Mouse (Mus musculus) spleen, postnatal 14 days (tissue): ENCODE data around the gene Zfp410.
"Not testable (repeated sequence)": the region's sequence is repeated elsewhere in the genome, so short reads cannot be mapped to it uniquely, and the experiment has no call there.

Experiments
- DNase-seq, 2 experiments: peaks; one replicate each; pipeline ENCODE4 v3.0.0; 2021 to 2022; ENCODE audit warnings: low spot score in 2 of 2

Zfp410 gene

DNA sequence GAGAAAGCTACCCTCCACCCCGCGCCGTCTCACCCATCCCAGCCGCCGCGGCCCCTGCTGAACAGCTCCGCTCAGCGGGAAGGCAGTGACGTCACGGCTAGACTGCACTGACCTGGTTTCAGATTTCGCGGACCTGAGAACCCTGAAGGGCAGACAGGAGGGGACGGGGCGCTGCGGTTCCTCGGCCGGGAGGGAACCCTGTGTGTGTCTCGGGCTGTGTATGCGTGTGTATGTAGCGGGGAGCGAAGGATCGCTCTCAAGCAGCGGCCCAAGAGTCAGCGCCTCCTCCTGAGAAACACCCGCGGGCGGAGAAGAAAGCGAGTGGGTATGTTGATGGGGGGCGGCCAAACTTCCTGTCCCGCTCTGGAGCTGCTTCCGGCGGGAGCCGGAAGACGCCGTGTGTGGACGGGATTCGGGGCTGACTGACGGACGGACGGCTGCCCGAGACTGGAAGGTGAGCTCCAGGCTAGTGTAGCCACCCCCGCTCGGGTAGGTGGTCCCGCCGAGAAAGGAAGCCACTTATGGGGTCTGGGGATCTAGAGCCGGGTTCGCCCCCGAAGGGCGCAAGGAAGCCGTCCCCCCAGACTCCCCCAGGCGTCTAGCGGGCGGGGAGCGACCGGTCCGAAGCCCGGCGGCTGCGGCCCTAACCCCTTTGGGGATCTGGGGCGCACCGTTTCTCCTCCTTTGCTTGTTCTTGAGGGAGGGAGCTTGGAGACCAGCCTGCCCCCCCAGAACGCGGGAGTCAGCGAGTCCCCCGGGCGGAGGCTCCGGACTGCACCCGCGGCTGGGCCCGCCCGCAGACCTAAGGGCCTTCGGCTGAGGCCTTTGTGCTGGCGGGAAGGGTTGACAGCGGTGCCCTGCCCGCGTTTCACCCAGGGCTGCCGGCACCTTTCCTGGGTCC is at the start of gene Zfp410:
Gene Zfp410, plus strand, starts transcription at position 132 of the 901 bp plus-strand sequence.
- DNase-seq: peak; percentile 66 to 73

DNA sequence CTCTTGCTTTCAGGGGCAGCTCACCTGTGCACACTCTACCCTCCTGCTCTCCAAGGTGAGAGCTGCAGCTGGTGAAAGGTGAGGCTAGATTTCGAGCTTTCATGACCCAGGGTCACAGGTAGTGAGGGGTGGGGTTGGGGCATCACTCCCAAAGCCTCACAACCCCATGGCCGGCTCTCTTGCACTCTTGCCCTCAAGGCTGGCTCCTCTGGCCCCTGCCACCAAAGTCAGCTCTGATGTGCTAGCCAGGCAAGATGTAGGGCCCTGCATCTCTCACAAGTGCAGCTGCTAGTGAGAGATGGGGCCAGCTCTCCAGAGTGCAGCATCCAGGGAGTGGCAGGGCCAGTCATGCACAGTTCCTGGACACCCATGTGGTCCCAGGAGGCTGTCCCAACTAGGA is 49.4 kb upstream of the Zfp410 start:
- DNase-seq: no peak

DNA sequence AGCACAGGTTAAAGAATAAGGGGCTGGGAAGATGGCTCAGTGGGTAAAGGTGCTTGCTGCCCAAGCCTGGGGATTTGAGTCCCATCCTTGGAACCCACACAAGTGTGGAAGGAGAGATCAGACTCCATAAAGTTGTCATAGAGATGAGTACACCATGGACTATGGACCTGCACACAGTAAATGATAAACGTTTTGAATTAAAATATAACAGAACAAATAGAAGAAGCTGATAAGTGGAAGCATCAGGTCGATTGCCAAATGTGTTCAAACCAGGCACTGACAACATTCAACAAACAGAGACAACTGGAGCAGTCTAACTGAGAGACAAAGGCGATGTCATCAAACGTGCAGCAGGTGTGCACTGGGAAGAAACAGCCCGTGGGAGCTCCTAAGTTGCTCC is 43.3 kb upstream of the Zfp410 start:
- DNase-seq: no peak

DNA sequence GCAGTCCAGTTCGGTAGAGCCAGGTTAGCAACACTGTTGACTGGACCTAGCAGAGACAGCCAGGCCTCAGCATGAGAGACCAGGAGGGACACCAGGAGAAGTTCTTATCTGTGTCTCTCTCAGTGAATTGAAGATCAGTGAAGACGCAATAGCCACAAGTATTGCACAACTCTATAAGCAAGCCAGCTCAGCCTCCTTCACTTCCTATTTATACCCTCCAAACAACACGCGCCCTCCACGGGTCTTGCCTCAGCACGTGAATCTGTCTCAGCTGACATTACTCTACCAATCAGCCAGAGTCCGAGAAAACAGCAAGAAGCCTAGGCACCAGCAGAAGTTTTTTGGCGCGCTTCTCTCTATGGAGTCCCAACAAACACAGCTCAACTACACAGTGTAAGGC is 41.4 kb upstream of the Zfp410 start:
- DNase-seq: no peak

DNA sequence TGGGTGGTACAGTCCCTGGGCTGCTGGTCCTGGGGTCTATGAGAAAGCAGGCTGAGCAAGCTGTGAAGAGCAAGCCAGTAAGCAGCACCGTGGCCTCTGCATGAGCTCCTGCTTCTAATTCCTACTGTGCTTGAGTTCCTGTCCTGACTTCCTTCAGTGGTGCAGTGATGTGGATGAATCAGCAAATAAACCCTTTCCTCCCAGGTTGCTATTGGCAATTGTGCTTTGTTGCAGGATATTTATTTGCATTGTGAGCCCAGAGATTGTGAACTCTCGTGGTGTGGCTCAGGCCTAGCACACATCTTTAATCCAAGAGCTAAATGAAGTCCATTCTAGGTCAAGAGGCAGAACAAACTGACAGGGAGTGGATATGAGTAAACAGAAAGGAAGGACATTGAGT is 40.4 kb upstream of the Zfp410 start:
- no peak for DNase-seq

DNA sequence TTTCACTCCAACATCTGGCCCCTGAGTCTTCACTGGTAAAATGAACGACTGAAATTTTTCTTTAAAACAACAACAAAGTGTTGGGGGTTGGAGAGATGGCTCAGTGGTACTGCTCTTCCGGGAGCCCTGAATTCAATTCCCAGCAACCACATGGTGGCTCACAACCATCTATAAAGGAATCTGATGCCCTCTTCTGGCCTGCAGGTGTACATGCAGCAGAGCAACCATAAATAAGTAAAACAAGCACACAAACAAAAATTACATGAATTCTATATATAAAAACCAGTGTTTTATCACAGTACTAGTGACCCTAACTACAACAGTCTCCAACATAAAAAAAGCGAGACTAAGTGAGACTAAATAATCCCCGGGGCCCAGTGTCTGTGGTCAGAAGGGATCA is 39.9 kb upstream of the Zfp410 start:
- DNase-seq: no peak

DNA sequence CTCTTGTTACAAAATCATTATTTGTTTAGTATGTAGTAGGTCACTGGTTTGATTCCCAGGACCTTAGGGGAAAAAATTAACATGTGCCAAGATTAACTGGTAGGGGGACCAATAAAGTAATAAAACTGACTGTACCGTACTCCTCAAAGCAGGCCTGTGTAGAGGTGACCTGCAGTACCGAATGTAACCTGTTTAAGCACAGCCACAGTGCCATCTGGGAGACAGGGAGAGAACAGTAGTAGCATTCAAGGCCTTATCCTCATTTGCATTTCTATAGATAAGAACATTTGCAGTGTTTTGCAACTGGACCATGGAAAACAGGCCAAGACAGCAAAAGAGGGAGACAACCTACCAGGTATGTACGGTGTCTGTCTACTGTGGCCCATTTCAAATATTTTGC is 38.8 kb upstream of the Zfp410 start:
- no peak for DNase-seq

DNA sequence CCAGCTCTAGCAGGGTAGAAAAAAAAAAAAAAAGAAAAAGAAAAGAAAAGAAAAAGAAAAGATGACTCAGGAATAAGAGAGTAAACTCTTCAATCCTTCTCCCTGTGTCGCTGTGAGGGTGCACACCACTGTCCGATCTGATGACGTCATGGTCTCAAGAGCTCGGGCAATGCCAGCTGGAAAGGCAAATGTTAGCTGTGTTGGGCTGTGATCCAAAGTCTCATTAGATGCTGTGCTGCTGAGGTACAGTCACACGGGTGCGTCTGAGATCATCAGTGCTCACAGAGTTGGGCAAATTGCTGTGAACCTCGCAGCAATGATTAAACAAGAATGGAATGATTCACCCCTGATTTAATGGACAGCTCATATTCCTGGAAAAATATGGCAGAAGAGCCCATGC is 37.8 kb upstream of the Zfp410 start:
- DNase-seq: no peak

DNA sequence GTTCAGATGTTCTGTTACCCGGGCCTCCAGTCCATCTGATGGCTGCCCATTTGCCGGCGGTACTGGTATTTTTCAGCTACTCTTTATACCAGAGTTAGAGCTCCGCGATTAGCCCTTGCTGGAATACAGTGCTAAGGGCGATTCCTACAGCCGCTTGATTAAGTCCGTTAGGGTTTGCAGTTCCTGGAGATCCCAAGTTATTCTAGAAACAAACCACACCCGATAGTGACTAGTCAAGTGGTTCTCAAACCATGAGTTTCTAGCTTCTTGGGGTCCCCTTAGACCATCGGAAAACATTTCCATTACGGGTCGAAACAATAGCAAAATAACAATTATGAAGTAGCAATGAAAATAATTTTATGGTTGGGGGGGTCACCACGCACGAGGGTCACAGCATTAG is 32.3 kb upstream of the Zfp410 start:
- no peak for DNase-seq

DNA sequence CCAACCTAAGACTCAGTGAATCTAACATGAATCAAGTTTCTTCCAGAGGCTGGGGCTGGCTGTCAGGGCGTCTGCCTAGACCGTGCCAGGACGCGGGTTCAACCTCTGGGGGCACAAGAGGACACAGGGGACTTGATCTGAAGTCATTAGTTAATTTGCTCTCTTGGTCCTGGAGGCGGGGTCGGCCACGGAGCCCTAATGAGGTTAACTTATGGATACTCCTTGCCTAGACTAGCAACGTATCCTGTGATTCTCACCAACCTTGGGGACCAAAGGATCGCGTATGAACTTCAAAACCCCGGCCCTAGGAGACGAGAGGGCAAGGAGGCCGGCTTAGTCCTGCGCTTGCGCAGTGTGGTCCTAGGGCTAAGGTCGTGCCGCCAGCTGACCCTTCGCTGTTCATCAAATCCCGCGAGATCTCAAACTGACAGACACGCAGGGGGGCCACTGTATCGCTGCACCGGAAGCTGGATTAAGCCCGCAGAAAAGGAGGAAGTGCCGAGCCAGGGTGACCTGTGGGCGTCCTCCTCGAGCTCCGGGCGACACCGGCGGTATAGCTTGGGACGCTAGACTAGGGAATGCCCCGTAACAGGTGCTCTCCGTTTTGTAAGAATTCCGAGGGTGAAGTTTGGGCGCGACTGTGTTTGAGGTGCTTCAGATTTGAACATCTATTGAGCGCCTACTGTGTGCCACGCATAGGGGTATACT is 31.6 kb upstream of the Zfp410 start, which contains the start of gene Ptgr2:
Gene Ptgr2, plus strand, starts transcription at position 348 of the 708 bp plus-strand sequence.
- peak; percentile 82 to 88 for DNase-seq

DNA sequence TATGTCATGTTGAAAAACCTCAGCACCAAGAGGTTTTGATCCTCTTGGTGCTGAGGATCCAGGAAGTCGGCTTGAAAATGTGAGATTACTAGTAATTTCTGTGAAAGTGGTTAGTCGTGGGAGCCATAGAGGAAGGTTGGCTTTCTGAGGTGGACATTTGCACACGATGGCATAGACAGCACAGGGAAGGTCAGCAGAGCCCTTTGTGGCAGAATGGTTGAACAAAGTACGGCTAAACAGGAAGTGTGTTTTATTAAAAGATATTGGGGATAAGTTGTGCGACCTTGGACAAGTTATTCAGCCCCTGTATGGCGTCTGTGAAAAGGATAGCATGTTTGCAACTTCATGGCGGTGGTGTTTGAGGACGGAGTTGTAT is 31.1 kb upstream of the Zfp410 start:
- DNase-seq: no peak

DNA sequence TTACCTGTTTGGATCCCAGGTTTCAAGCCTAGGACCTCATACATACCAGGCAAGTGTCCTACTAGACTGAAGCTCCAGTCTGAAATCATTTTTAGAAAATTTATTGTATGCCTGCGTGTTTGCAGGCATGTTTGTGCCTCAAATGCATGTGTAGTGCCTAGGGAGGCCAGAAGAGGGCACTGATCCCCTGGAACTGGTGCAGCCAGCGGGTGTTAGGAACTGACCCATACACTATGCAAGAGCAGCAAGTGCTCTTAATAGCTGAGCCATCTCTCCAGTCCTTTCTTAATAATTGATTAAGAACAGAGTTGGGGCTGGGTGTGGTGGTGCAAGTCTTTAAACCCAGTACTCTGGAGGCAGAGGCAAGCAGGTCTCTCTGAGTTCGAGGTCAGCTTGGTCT is 28.2 kb upstream of the Zfp410 start:
- peak; percentile 57 to 67 for DNase-seq

DNA sequence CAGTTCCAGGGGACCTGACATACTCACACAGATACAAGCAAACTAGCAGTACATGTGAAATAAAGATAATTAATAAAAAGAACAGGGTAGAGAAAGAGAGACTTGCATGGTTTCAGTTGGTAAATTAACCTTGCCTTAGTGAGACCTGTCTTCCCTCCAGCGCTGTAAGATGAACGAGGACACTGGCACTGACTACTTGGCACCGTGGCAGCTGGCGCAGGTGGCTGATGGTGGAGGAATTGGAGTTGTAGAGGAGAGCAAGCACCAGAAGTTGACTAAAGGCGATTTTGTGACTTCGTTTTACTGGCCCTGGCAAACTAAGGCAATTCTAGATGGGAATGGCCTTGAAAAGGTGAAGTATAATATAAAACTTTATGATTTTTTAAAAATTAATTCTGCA is 18.8 kb upstream of the Zfp410 start:
- DNase-seq: no peak

DNA sequence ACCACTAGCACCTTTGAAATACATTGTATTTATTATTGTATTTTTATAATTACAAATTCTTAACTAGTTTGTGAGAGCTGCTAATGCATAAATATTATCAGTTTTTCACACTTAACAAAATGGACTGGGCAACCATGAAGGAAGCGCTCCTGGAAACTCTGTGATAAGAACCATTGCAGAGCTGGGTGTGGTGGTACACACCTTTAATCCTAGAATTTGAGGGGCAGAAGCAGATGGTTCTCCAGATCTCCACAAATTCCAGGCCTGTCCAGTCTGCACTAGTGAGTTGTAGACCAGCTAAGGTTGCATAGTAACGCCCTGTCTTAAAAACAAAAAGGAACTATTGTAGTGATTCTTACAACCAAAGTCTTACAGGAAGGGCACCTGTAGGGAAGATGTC is 17.4 kb upstream of the Zfp410 start:
- no peak for DNase-seq

DNA sequence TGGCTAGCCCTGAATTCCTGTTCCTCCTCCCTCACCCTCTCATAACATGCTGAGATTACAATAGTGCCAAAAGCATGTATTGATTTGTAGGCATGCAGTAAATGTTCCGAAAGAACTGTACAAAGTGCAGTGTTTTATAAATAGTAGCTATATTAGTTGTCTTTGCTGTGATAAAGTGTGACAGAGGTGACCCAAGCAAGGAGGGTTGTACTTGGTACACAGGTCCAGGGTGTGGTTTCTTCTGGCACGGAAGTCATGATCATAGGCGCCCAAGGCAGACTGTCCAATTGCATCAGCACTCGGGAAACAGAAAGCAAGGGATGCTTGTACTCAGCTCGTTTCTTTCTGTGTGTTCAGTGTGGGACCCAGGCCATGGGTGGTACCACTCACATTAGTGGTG is 12.6 kb upstream of the Zfp410 start:
- no peak for DNase-seq

DNA sequence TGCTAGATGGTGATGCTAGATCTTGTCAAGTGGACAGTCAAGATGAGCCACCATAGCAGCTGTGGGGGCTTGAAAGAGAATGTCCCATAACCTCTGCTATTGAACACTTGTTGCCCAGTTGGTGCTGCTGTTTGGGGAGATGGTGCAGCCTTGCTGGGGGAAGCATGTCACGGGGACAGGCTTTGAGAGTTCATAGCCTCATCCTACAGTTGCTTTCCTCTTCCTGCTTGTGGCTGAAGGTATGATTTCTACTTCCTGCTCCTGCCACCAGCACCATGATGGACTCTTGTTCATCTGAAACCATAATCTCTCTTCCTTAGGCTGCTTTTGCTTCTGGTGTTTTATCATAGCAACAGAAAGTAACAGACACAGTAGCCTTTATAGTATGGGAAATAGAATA is 12.1 kb upstream of the Zfp410 start:
- DNase-seq: no peak

DNA sequence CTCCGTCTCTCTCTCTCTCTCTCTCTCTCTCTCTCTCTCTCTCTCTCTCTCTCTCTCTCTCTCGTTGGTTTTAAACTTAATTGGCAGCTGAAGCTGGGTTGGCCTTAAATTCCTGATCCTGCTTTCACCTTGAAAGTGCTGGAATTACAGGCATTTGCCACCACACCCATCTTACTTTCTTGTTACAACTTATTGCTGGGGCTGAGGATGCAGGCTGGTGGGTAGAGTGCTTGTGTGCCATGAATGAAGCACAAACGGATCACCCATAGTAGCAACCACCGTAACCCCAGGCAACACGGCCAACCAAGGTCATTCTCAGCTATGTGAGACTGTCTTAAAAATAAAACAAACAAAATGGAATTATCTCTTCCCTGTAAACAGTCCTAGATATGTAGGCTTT is 5.3 kb upstream of the Zfp410 start:
- no peak for DNase-seq

DNA sequence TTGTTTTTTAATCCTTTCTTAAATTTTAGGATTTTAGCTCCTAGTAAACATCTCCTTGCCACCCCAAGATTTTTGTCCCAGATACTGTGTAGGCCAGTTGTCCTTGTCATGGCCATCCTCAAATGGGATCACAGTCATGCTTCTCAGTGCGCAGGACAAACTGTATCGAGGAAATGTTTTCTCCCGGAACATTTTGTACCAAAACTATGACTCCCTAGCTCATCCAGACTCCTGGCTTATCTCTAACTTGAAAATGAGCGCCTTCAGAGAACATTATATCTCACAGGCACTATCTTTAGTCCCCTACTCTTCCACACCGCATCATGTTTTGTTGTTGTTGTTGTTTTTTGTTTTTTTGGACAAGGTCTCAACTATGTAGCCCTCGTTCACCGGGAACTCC is 646 bp upstream of the Zfp410 start:
- no peak for DNase-seq

DNA sequence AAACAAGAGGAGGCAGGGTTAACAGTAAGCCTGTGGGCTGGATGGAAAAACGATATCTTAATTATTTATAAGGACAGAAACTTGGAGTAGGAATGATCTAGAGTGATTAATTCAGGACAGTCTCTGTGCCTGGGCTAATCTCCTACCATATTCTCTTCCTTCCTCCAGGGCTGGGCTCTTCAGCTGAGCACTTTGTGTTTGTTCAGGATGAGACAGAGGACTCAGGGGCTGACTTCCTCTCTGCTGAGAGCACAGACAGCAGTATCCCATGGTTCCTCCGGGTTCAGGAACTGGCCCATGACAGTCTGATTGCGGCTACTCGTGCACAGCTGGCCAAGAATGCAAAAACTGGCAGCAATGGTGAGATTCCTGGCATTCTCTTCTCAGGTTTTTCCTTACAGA is 10.5 kb downstream of the Zfp410 start:
- DNase-seq: no peak

DNA sequence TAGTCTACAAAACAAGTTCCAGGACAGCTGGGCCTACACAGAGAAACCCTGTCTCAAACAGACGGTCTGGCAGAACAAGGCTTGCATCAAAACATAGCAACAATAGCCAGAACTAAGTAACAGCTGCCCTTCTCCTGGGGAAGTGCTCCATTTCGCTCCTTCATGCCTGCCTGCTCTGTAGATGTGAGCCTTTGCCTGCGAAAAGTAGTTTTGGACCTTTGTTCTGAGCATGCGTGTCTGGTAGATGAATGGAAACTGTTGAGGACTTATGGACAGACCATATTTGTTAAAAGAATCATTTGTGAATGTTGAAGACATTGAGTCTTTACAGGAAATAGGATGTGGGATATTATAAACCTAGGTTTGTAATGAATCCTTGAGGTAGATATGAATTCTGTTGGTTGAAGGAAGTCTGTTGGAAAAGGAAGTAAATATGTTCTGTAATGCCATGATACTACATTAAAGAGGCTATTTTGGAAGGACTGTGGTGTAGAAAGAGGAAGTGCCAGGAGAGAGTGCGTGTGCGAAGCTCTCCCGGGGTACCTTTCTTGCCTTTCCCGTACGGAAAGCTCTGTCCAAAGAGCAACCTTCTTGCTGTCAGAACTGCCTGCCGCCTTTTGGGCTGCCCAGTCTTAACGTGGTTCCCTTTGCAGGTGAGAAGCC is 20.4 kb downstream of the Zfp410 start:
- no peak for DNase-seq

DNA sequence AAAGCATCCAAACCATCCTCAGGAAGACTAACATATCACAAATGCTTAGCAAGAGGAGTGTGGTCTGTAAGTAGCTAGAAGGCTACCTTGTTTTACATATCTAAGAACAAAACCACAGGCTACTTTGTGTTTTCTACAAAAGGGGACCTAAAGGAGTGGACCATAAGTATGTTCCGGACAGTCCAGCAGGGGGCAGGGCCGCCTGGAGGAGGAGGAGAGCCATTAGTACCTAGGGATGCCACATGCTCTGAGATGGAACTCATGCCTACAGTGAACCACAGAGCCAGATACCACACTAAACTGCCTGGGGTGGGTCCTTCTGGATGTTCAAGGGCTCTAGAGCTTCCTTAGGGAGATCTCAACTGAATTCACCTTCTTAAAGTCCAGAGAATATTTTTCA is 30.5 kb downstream of the Zfp410 start:
- peak in 1 of 2 experiments; percentile 9 for DNase-seq

DNA sequence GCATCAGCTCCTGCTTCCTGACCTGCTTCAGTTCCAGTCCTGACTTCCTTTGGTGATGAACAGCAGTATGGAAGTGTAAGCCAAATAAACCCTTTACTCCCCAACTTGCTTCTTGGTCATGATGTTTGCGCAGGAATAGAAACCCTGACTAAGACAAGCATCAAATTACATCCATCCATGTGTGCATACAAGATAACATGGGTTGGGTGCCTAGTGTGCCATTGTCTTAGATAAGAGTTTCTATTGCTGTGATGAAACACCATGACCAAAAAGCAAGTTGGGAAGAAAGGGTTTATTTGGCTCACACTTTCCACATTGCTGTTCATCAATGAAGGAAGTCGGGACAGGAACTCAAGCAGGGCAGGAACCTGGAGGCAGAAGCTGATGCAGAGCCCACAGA is 42.0 kb downstream of the Zfp410 start:
- DNase-seq: not testable (repeated sequence)
